Mouse (Mus musculus) lung, postnatal 0 days (tissue): ENCODE results near the gene Arhgef10l.

ENCODE experiments used
- CTCF ChIP-seq: IDR thresholded peaks from 2 replicates; pipeline ENCODE4 v1.5.1; 2016; ENCODE audit warnings: antibody characterized with exemption, mild to moderate bottlenecking
- EP300 ChIP-seq: IDR thresholded peaks from 2 replicates; pipeline ENCODE4 v1.6.1; 2016; ENCODE audit warnings: antibody characterized with exemption, mild to moderate bottlenecking, control low read depth

DNA sequence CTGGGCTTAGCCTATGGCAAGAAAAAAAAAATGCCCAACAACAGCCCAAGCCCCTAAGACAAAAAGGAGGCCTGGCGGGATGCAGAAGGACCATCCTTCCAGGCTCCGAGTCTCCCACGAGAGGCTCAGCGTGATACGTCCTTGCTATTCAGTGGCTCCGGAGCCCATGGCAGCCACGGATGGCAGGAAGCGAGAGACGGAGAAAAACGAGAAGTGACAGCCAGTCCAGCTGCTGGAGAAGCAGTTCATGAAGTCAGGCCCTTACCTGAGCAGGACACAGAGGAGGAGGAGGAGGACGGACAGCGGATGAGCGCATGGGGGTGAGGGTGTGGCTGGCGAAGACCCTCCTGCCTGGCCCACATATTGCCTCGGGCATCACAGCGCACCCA, 84.5 kb downstream of the Arhgef10l start:
- no peak for TF ChIP-seq CTCF
- no peak for TF ChIP-seq EP300
